Mouse (Mus musculus): Measurements from ENCODE around the gene Endov. TPM values are rescaled to one million over a fixed set of nuclear protein-coding genes. Genes with fewer than 3 reads are reported as not detected.

Endov gene
- polyA plus RNA-seq, 1 experiment = 16.6 TPM

- Histone ChIP-seq H3K27me3 (ENCODE audit: control insufficient read depth, insufficient read depth, insufficient read length) (no peaks in the 10 kb centered on the region), H3K4me2 (ENCODE audit: low read depth) (no peak overlapping the region), H3ac (ENCODE audit: control insufficient read depth, insufficient read length) (no peak overlapping the region), H3K36me3 (ENCODE audit: control insufficient read depth, insufficient read depth) (no peaks in the 10 kb centered on the region), H3K4me3 (no peak overlapping the region), H3K79me2 (ENCODE audit: control insufficient read depth, insufficient read depth) (no peaks in the 10 kb centered on the region)
- no peak for TF ChIP-seq POLR2A (IDR thresholded peaks at IDR 0.05; ENCODE audit: insufficient read length, low read depth)
- TF ChIP-seq POLR2AphosphoS2 (IDR thresholded peaks at IDR 0.05; ENCODE audit: insufficient read length, low read depth) = peak; percentile 66
Observed at GRCm38 (mm10) chr11:119509165-119509776, 18.1 kb downstream of the Endov start.

- no peaks in the 10 kb centered on the region for H3K79me2 ChIP-seq (ENCODE audit: control insufficient read depth, insufficient read depth)
- no peaks in the 10 kb centered on the region for H3K27me3 ChIP-seq (ENCODE audit: control insufficient read depth, insufficient read depth, insufficient read length)
- no peak overlapping the region for H3K4me3 ChIP-seq
- no peak overlapping the region for H3K4me2 ChIP-seq (ENCODE audit: low read depth)
- TF ChIP-seq REST (IDR thresholded peaks at IDR 0.05; ENCODE audit: insufficient read depth, insufficient read length) = no peak
- no peak overlapping the region for H3ac ChIP-seq (ENCODE audit: control insufficient read depth, insufficient read length)
- H3K36me3 ChIP-seq (ENCODE audit: control insufficient read depth, insufficient read depth) = no peaks in the 10 kb centered on the region
Observed at GRCm38 (mm10) chr11:119513038-119513659, 22.0 kb downstream of the Endov start.

DNA sequence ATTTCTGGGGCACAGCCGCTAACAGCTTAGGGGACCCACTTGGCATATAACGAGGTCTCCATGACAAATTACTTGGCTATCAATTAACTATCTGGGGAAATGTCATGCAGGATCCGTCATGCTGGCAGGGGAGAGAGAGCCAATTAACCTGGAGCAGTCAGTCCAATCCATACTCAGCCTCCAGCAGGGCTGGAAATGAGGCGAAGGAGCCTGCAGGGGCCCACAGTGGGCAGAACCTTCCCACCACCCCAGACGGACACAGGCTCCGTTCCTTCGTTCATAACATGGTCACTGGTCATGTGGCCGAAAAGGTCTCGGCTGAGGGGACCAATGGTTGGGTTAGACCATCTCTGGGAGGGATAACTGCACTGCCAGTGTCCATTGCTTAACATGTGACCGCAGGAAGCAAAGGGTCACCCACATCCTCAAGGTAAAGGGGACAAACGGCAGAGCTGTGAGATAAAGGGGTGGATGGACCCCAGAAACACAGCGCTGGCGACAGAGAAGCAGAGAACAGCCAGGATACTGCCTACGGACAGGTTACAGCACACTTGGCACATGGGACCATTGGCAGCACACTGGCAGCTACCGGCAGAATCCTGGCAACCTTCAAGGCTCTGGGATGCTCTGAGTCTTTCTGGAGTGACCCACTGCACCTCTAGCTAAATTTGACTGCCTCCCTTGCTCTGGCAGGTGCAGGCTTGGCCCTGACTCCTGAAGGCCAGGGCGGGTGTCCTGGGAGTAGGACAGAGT lies 23.1 kb downstream of the Endov start:
- Histone ChIP-seq H3ac (ENCODE audit: control insufficient read depth, insufficient read length) (no peak overlapping the region), H3K79me2 (ENCODE audit: control insufficient read depth, insufficient read depth) (no peaks in the 10 kb centered on the region), H3K36me3 (ENCODE audit: control insufficient read depth, insufficient read depth) (no peaks in the 10 kb centered on the region), H3K4me2 (ENCODE audit: low read depth) (no peak overlapping the region), H3K4me3 (no peak overlapping the region), H3K27me3 (ENCODE audit: control insufficient read depth, insufficient read depth, insufficient read length) (no peaks in the 10 kb centered on the region)
- TF ChIP-seq POLR2AphosphoS2 (IDR thresholded peaks at IDR 0.05; ENCODE audit: insufficient read length, low read depth) (no peak), E2F4 (IDR thresholded peaks at IDR 0.05; ENCODE audit: insufficient read depth) (no peak)

- Histone ChIP-seq H3K79me2 (ENCODE audit: control insufficient read depth, insufficient read depth) (no peaks in the 10 kb centered on the region), H3K36me3 (ENCODE audit: control insufficient read depth, insufficient read depth) (no peaks in the 10 kb centered on the region), H3K27me3 (ENCODE audit: control insufficient read depth, insufficient read depth, insufficient read length) (no peaks in the 10 kb centered on the region), H3K4me3 (no peak overlapping the region), H3ac (ENCODE audit: control insufficient read depth, insufficient read length) (no peak overlapping the region), H3K4me2 (ENCODE audit: low read depth) (no peak overlapping the region)
- no peak for TF ChIP-seq CEBPB (IDR thresholded peaks at IDR 0.05; ENCODE audit: insufficient read depth, poor library complexity, severe bottlenecking)
Observed at GRCm38 (mm10) chr11:119514967-119515636, 24.0 kb downstream of the Endov start.

GRCm38 (mm10) chr11:119515823-119516676 lies 24.9 kb downstream of the Endov start:
- TF ChIP-seq CEBPB (IDR thresholded peaks at IDR 0.05; ENCODE audit: insufficient read depth, poor library complexity, severe bottlenecking) = no peak
- peak in 2 of 3 experiments; percentile 13 to 36 for TF ChIP-seq MYOG (IDR thresholded peaks at IDR 0.05; ENCODE audit: control insufficient read depth in 1 of 3, insufficient read depth in 1 of 3, insufficient read length in 2 of 3, low read depth in 2 of 3)
- no peak overlapping the region for H3K4me3 ChIP-seq
- no peak overlapping the region for H3ac ChIP-seq (ENCODE audit: control insufficient read depth, insufficient read length)
- H3K79me2 ChIP-seq (ENCODE audit: control insufficient read depth, insufficient read depth) = no peaks in the 10 kb centered on the region
- H3K27me3 ChIP-seq (ENCODE audit: control insufficient read depth, insufficient read depth, insufficient read length) = no peaks in the 10 kb centered on the region
- H3K4me2 ChIP-seq (ENCODE audit: low read depth) = no peak overlapping the region
- H3K36me3 ChIP-seq (ENCODE audit: control insufficient read depth, insufficient read depth) = no peaks in the 10 kb centered on the region

- no peak overlapping the region for H3K4me3 ChIP-seq
- no peak overlapping the region for H3ac ChIP-seq (ENCODE audit: control insufficient read depth, insufficient read length)
- peak overlapping the region; percentile 27 for H3K4me2 ChIP-seq (ENCODE audit: low read depth)
- no peaks in the 10 kb centered on the region for H3K27me3 ChIP-seq (ENCODE audit: control insufficient read depth, insufficient read depth, insufficient read length)
- H3K36me3 ChIP-seq (ENCODE audit: control insufficient read depth, insufficient read depth) = no peaks in the 10 kb centered on the region
- TF ChIP-seq MYOG (IDR thresholded peaks at IDR 0.05; ENCODE audit: control insufficient read depth in 1 of 3, insufficient read depth in 1 of 3, insufficient read length in 2 of 3, low read depth in 2 of 3) (peak in 2 of 3 experiments; percentile 73 to 86), REST (IDR thresholded peaks at IDR 0.05; ENCODE audit: insufficient read depth, insufficient read length) (no peak), MYOD1 (IDR thresholded peaks at IDR 0.05; ENCODE audit: control insufficient read depth in 1 of 3, insufficient read length in 2 of 3, low read depth in 2 of 3) (peak in 2 of 3 experiments; percentile 52 to 84), SRF (IDR thresholded peaks at IDR 0.05; ENCODE audit: control insufficient read depth, insufficient read length, low read depth) (no peak), USF1 (IDR thresholded peaks at IDR 0.05; ENCODE audit: low read depth) (no peak), POLR2A (IDR thresholded peaks at IDR 0.05; ENCODE audit: insufficient read length, low read depth) (no peak), CEBPB (IDR thresholded peaks at IDR 0.05; ENCODE audit: insufficient read depth, poor library complexity, severe bottlenecking) (no peak), TCF3 (IDR thresholded peaks at IDR 0.05; ENCODE audit: insufficient read length, low read depth) (peak; percentile 14), TCF12 (IDR thresholded peaks at IDR 0.05; ENCODE audit: insufficient read depth, poor library complexity, severe bottlenecking) (peak; percentile 42), POLR2AphosphoS2 (IDR thresholded peaks at IDR 0.05; ENCODE audit: insufficient read length, low read depth) (no peak), MAX (IDR thresholded peaks at IDR 0.05; ENCODE audit: low read depth) (no peak), E2F4 (IDR thresholded peaks at IDR 0.05; ENCODE audit: insufficient read depth) (no peak)
- H3K79me2 ChIP-seq (ENCODE audit: control insufficient read depth, insufficient read depth) = no peaks in the 10 kb centered on the region
Observed at GRCm38 (mm10) chr11:119516677-119517361, 25.7 kb downstream of the Endov start.

All from myocyte (in vitro differentiated cells).